Comparison of ENCODE assay signal across 26 mouse cellular contexts in genomic region chr7:57307337-57307736, GRCm38 (mm10).
DNase-seq lines count a peak whose midpoint lies in the region; ATAC-seq and TF ChIP-seq lines count a peak whose summit lies in the region.
"Had no signal": no experiment of that assay in that cellular context is flagged by ENCODE, and none has a peak within 500 bp of the region (broad histone marks: within the 10 kb centered on the region; RNA-seq: fewer than 3 reads in every experiment).

No protein-coding gene starts in this region.

- no peak overlapping the region for H3K9ac ChIP-seq in heart, embryonic 11.5 days (ENCODE audit: low read depth, low read length)
- H3K9ac ChIP-seq in intestine, postnatal 0 days (ENCODE audit: low read depth, low read length): no peak overlapping the region
- H3K9ac ChIP-seq: embryonic facial prominence, embryonic 12.5 days; embryonic facial prominence, embryonic 15.5 days; forebrain, postnatal 0 days; hindbrain, embryonic 13.5 days; intestine, embryonic 15.5 days had no signal

- H3K4me3 ChIP-seq in heart, embryonic 11.5 days (ENCODE audit: low read depth, low read length): no peak overlapping the region
- no peak overlapping the region for H3K4me3 ChIP-seq in intestine, postnatal 0 days (ENCODE audit: low read depth, low read length)
- H3K4me3 ChIP-seq: embryonic facial prominence, embryonic 12.5 days; embryonic facial prominence, embryonic 15.5 days; hindbrain, embryonic 10.5 days; hindbrain, embryonic 13.5 days; intestine, embryonic 15.5 days had no signal

- DNase-seq in frontal cortex, postnatal 14 days (ENCODE audit: low spot score in 2 of 2): no peak
- no peak for DNase-seq in heart, postnatal 36 days
- DNase-seq in right cerebral cortex, adult 2 months (ENCODE audit: low spot score in 2 of 2): peak; percentile 16 to 18
- no peak for DNase-seq in right cerebral cortex, postnatal 4 days
- DNase-seq: adrenal gland, postnatal 10 days; adrenal gland, postnatal 36 days; B cell, adult 2 months; cerebellum, adult 11 months; cerebellum, adult 2 months; cerebellum, adult 9-11 months; cerebellum, postnatal 25 days; forebrain, postnatal 0 days; gastrocnemius, postnatal 25 days had no signal

- no peaks in the 10 kb centered on the region for H3K27me3 ChIP-seq in heart, embryonic 11.5 days (ENCODE audit: control insufficient read depth, insufficient read depth, low read length)
- H3K27me3 ChIP-seq in intestine, postnatal 0 days (replicated peaks; ENCODE audit: control insufficient read depth, insufficient read depth, low read length): no peaks in the 10 kb centered on the region
- H3K27me3 ChIP-seq: CH12.LX; embryonic facial prominence, embryonic 12.5 days; embryonic facial prominence, embryonic 15.5 days; hindbrain, embryonic 13.5 days; intestine, embryonic 15.5 days; Patski had no signal

- H3K4me1 ChIP-seq in heart, embryonic 11.5 days (ENCODE audit: control insufficient read depth, insufficient read depth, low read length): no peaks in the 10 kb centered on the region
- no peaks in the 10 kb centered on the region for H3K4me1 ChIP-seq in intestine, postnatal 0 days (replicated peaks; ENCODE audit: control insufficient read depth, insufficient read depth, low read length)
- H3K4me1 ChIP-seq: embryonic facial prominence, embryonic 12.5 days; embryonic facial prominence, embryonic 15.5 days; hindbrain, embryonic 10.5 days; hindbrain, embryonic 13.5 days; intestine, embryonic 15.5 days had no signal

- no peaks in the 10 kb centered on the region for H3K36me3 ChIP-seq in heart, embryonic 11.5 days (ENCODE audit: control insufficient read depth, insufficient read depth, low read length)
- H3K36me3 ChIP-seq in intestine, postnatal 0 days (ENCODE audit: control insufficient read depth, insufficient read depth): no peaks in the 10 kb centered on the region
- H3K36me3 ChIP-seq: embryonic facial prominence, embryonic 12.5 days; embryonic facial prominence, embryonic 15.5 days; G1E; hindbrain, embryonic 10.5 days; hindbrain, embryonic 13.5 days; intestine, embryonic 15.5 days had no signal

- no peak overlapping the region for H3K27ac ChIP-seq in heart, embryonic 11.5 days (ENCODE audit: low read depth, low read length)
- no peak overlapping the region for H3K27ac ChIP-seq in intestine, postnatal 0 days (ENCODE audit: low read depth, low read length)
- H3K27ac ChIP-seq: embryonic facial prominence, embryonic 12.5 days; embryonic facial prominence, embryonic 15.5 days; hindbrain, embryonic 10.5 days; hindbrain, embryonic 13.5 days; intestine, embryonic 15.5 days had no signal

- peak; percentile 57; the same call in 1 of the 2 replicates for ATAC-seq in frontal cortex, adult (ENCODE audit: low TSS enrichment)
- ATAC-seq in heart, embryonic 11.5 days (replicated peaks; ENCODE audit: insufficient number of reproducible peaks, low FRiP score, low TSS enrichment): 0 out of 2 replicates have a peak, but pooled peaks have one; percentile 31
- ATAC-seq in intestine, postnatal 0 days: no peak
- ATAC-seq: forebrain, embryonic 14.5 days; forebrain, postnatal 0 days; hindbrain, embryonic 16.5 days; intestine, embryonic 15.5 days; Patski had no signal

- H3K4me2 ChIP-seq in heart, embryonic 11.5 days: no peak overlapping the region
- H3K4me2 ChIP-seq in intestine, postnatal 0 days (replicated peaks; ENCODE audit: low read depth): no peak overlapping the region
- H3K4me2 ChIP-seq: embryonic facial prominence, embryonic 12.5 days; embryonic facial prominence, embryonic 15.5 days; hindbrain, embryonic 13.5 days; intestine, embryonic 15.5 days had no signal

- 36% methylated on average over 1 of the region's 1 CpGs for WGBS in heart, embryonic 11.5 days (ENCODE audit: insufficient replicate concordance)
- 54% methylated on average over 1 of the region's 1 CpGs for WGBS in intestine, postnatal 0 days

- H3K9me3 ChIP-seq in heart, embryonic 11.5 days (replicated peaks; ENCODE audit: control insufficient read depth, low read length): no peaks in the 10 kb centered on the region
- H3K9me3 ChIP-seq in intestine, postnatal 0 days (ENCODE audit: control insufficient read depth): no peaks in the 10 kb centered on the region
- H3K9me3 ChIP-seq: embryonic facial prominence, embryonic 12.5 days; embryonic facial prominence, embryonic 15.5 days; hindbrain, embryonic 10.5 days; hindbrain, embryonic 13.5 days; intestine, embryonic 15.5 days had no signal

- intact Hi-C loops in heart, postnatal 36 days (cut with DNase I): no loop called here

- TF ChIP-seq CTCF in intestine, postnatal 0 days (IDR thresholded peaks at IDR 0.05; ENCODE audit: low read depth): no peak

Comparison
In these comparisons a context has a peak if more than half of its experiments do, and no peak if none do; other contexts are left out.
1. DNase-seq: peak in right cerebral cortex, adult 2 months (2 of 2); none in frontal cortex, postnatal 14 days (0 of 2), heart, postnatal 36 days (0 of 2) and right cerebral cortex, postnatal 4 days (single experiment).